Mouse (Mus musculus): ENCODE data around the gene Ubqlnl. TPM values are rescaled to one million over a fixed set of nuclear protein-coding genes. Genes with fewer than 3 reads are reported as not detected.

Ubqlnl gene
- not detected in 2 replicates for polyA plus RNA-seq (2012; ENCODE audit: low replicate concordance)

DNA sequence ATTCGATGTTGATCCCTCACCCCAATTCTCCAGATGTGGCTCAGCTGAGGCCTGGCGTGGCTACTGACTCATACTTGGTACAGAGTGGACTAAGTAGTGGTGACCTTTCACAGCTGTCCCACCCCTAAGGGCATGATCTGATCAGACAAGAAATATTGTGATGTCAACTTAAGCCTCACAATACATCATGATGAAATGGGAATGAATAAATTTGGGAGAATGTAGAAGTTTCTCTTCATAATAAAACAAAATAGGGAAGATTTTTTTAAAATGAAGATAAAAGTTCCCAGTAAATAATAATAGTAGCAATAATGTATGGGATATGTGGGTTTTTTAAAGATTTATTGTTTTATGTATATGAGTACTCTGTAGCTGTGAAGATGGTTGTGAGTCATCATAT, at the start of gene Ubqlnl:
Gene Ubqlnl (minus strand): TSS at position 101 of the 400 bp plus-strand sequence.

DNA sequence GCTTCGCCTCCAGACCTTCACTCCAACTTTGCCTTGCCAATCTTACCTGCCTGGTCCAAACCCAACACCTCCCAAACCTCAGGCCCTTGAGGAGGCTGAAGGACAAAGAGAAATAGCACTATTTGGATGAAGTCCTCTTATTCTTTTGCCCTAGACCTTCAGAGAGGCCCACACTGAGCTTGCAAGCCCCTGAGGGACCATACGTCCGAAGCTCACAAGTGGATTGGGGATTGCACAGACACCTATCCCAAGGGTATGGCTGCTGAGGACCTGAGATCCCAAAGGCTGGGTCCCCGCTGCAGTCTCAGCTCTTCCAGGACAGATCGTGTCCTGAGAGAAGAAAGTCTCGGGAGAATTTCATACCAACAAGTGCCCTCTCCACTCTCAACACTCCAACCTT, 45.5 kb upstream of the Ubqlnl start, which contains the start of gene Olfr649:
Gene Olfr649 (minus strand): TSS at position 101 of the 400 bp plus-strand sequence.

DNA sequence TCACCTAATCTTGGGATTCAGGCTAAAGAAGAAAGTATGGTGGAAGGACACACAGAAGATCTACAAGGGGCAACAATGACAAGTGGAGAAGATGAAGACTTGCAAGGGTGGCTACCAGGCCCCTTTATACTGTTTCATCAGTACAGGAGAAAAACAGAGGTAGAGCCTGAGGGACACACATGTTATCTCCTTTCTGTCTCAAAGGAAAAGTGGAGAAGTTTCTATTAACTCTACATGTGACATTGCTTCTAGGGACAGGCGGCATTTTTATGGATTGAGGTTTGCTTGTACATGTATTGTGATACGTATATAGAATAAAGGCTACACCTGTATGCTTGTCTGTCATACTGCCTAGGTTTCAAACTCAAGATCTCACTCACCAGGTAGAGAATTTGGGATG, 32.9 kb upstream of the Ubqlnl start, which contains the start of gene Olfr648:
Gene Olfr648 (minus strand): TSS at position 101 of the 400 bp plus-strand sequence.

DNA sequence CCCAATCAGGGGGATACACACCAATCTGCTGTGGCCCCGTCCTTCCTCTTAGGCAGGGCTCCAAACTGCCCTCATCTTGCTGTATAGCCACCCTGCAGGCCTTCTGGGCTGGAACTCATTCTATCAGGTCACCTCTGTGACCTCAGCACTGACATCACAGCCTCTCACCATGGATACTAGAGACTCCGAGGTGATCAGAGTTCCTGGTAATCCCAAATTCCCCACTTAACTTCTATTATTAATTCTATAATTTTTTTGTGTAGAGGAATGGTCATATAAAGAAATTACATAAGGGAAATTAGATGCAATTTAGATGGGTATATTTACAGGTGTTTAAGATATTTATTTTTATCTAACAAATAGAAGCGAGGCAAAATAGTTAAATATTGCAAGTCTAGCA, 7.2 kb downstream of the Ubqlnl start, which contains the start of gene Ubqln3:
Gene Ubqln3 (minus strand): TSS at position 101 of the 400 bp plus-strand sequence.

DNA sequence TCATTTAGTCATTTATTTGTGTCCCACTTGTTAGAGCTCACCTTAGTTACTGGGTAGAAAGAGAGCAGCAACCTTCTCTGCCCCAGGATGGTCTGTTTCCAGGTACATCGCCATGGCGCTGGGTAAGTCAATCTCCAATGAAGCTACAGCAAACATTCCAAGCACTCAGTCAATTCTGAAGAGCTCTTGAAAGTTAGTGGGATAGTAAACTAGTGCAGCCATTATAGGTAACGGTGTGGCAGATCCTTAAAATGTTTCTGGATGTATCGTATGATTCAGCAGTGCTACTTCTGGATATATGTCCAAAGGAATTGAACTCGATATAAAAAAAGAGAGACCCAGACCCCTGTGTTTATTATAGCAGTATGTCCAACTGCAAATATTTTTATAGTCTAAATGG, 13.1 kb downstream of the Ubqlnl start, which contains the start of gene Olfr643:
Gene Olfr643 (minus strand): TSS at position 101 of the 400 bp plus-strand sequence.

DNA sequence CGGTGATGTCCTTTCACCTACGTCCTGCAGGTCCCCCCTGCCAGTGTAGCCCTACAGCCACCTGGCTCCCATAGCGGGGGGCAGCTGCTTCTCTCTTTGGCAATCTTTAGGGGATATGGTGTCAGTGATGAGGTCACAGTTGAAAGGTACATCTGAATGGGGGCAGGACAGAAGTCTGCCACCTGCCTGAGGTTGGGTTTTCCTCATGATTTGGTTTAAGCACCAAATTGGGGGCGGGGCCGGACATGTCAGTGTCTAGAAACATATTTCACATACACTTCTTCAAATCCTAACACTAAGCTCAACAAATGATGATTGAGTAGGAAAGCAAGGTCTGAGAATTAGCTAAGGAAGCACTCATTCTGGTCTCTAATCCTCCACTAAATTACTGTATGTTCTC, 20.6 kb downstream of the Ubqlnl start, which contains the start of gene Ubqln5:
Gene Ubqln5 (minus strand): TSS at position 101 of the 400 bp plus-strand sequence.

DNA sequence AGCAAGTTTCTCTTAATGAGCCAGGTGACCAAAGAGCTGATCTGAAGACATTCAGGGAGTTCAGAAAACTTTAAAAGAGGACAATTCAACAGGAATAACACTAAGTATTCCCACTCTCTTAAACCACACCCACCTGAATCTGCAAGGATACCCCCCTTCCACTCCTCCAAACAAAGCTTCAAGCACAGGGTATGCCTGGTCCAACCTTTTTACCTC, 45.7 kb downstream of the Ubqlnl start, which contains the start of gene Olfr646:
Gene Olfr646 (plus strand): TSS at position 117 of the 216 bp plus-strand sequence.

Other genes with a start within 250 kb of the Ubqlnl start
- gene Olfr65, start 247.1 kb downstream of the Ubqlnl start, polyA plus RNA-seq (2012; ENCODE audit: low replicate concordance) = not detected in 2 replicates
- gene Olfr631, start 221.7 kb downstream of the Ubqlnl start, polyA plus RNA-seq (2012; ENCODE audit: low replicate concordance) = not detected in 2 replicates
- gene Olfr632, start 216.2 kb downstream of the Ubqlnl start, polyA plus RNA-seq (2012; ENCODE audit: low replicate concordance) = not detected in 2 replicates
- gene Olfr633, start 206.1 kb downstream of the Ubqlnl start, polyA plus RNA-seq (2012; ENCODE audit: low replicate concordance) = not detected in 2 replicates
- gene Olfr635, start 179.4 kb downstream of the Ubqlnl start, polyA plus RNA-seq (2012; ENCODE audit: low replicate concordance) = 0.02 and 0.03 TPM in 2 replicates
- not detected in 2 replicates for gene Olfr638, start 151.8 kb downstream of the Ubqlnl start, polyA plus RNA-seq (2012; ENCODE audit: low replicate concordance)
- gene Olfr639, start 133.3 kb downstream of the Ubqlnl start, polyA plus RNA-seq (2012; ENCODE audit: low replicate concordance) = not detected in 2 replicates
- not detected in 2 replicates for gene Olfr640, start 125.0 kb downstream of the Ubqlnl start, polyA plus RNA-seq (2012; ENCODE audit: low replicate concordance)
- not detected in 2 replicates for gene Olfr641, start 115.1 kb downstream of the Ubqlnl start, polyA plus RNA-seq (2012; ENCODE audit: low replicate concordance)
- not detected in 2 replicates for gene Olfr642, start 97.9 kb downstream of the Ubqlnl start, polyA plus RNA-seq (2012; ENCODE audit: low replicate concordance)
- 0.04 TPM in 1 of 2 replicates, not detected in the other for gene 4930516K23Rik, start 89.1 kb downstream of the Ubqlnl start, polyA plus RNA-seq (2012; ENCODE audit: low replicate concordance)
- gene Olfr644, start 78.7 kb downstream of the Ubqlnl start, polyA plus RNA-seq (2012; ENCODE audit: low replicate concordance) = not detected in 2 replicates
- gene Olfr645, start 65.1 kb downstream of the Ubqlnl start, polyA plus RNA-seq (2012; ENCODE audit: low replicate concordance) = not detected in 2 replicates
- not detected in 2 replicates for gene Olfr646, start 45.7 kb downstream of the Ubqlnl start, polyA plus RNA-seq (2012; ENCODE audit: low replicate concordance)
- gene Ubqln5, start 20.7 kb downstream of the Ubqlnl start, polyA plus RNA-seq (2012; ENCODE audit: low replicate concordance) = not detected in 2 replicates
- not detected in 2 replicates for gene Olfr643, start 13.2 kb downstream of the Ubqlnl start, polyA plus RNA-seq (2012; ENCODE audit: low replicate concordance)
- gene Ubqln3, start 7.3 kb downstream of the Ubqlnl start, polyA plus RNA-seq (2012; ENCODE audit: low replicate concordance) = not detected in 2 replicates
- not detected in 2 replicates for gene Olfm5, start 14.3 kb upstream of the Ubqlnl start, polyA plus RNA-seq (2012; ENCODE audit: low replicate concordance)
- not detected in 2 replicates for gene Olfr648, start 32.8 kb upstream of the Ubqlnl start, polyA plus RNA-seq (2012; ENCODE audit: low replicate concordance)
- gene Olfr649, start 45.4 kb upstream of the Ubqlnl start, polyA plus RNA-seq (2012; ENCODE audit: low replicate concordance) = not detected in 2 replicates
- gene Trim6, start 68.2 kb upstream of the Ubqlnl start, polyA plus RNA-seq (2012; ENCODE audit: low replicate concordance) = 0.12 TPM in 1 of 2 replicates, not detected in the other
- 0.55 and 1.2 TPM in 2 replicates for gene Trim34a, start 93.9 kb upstream of the Ubqlnl start, polyA plus RNA-seq (2012; ENCODE audit: low replicate concordance)
- 0.04 TPM in 1 of 2 replicates, not detected in the other for gene Trim5, start 137.5 kb upstream of the Ubqlnl start, polyA plus RNA-seq (2012; ENCODE audit: low replicate concordance)
- not detected in 2 replicates for gene Trim12a, start 164.9 kb upstream of the Ubqlnl start, polyA plus RNA-seq (2012; ENCODE audit: low replicate concordance)
- 1.1 and 1.8 TPM in 2 replicates for gene Trim34b, start 178.9 kb upstream of the Ubqlnl start, polyA plus RNA-seq (2012; ENCODE audit: low replicate concordance)
- gene Trim12c, start 202.8 kb upstream of the Ubqlnl start, polyA plus RNA-seq (2012; ENCODE audit: low replicate concordance) = 3.5 and 6.5 TPM in 2 replicates
- 0.52 and 0.56 TPM in 2 replicates for gene Trim30b, start 219.3 kb upstream of the Ubqlnl start, polyA plus RNA-seq (2012; ENCODE audit: low replicate concordance)